Mouse (Mus musculus): ENCODE results near the gene Vmn2r61.

Vmn2r61 gene

DNA sequence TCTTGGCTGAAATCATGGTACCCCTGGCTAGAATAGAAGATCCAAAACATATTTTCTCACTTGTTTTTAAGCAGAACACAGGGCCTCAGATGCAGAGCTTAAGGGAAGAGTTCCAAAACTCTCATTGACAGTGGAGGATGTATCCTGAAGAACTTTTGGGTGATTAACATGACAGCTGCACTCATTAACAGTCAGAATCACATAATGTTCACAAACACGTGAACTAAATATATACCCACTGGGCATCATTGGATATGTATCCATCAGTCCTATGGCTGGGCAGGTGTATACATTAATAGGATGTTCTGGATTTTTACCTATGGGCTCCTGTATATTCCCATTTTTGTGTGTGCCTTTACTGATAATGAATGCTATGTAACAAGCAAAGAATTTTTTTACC, at the start of gene Vmn2r61:
Gene Vmn2r61, plus strand, starts transcription at position 301 of the 400 bp plus-strand sequence.
- DNase-seq: no peak

All from cerebellum, adult 11-12 months (tissue).